Mouse (Mus musculus) kidney, adult 2 months (tissue): ENCODE results near the gene D630045J12Rik.

ENCODE experiments used
- CTCF ChIP-seq: fragments of 200-500 bp; conservative IDR thresholded peaks from 2 replicates; pipeline ENCODE4 v1.5.1; 2011; ENCODE audit warnings: low read depth, mild to moderate bottlenecking, control low read depth, low read length, moderate library complexity, mixed read lengths; ENCODE audit not compliant: insufficient read depth, insufficient read length
- POLR2A ChIP-seq: fragments of 200-500 bp; IDR thresholded peaks from one replicate; pipeline ENCODE4 v1.6.1; 2011; ENCODE audit warnings: low read depth, low read length, control low read depth

DNA sequence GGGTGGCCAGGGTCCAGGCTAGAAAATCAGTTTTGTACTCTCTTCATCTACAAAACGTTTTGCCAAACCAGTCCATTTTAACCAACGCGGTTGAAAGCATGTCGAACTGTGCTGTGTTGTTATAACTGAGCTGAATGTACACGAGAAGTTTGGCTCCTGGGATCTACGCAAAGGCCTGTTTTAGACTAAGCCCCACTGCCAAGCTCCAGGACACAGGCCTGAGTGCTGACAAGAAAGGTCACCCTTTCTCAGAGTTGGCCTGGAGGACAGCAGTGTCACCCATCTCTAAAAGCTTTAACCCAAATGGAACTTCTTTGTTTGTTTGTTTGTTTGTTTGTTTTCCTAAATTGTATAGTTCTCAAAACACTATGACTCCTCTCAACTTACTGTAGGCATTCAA, 54.2 kb downstream of the D630045J12Rik start:
- no peak for TF ChIP-seq CTCF
- TF ChIP-seq POLR2A, result no peak
